Mouse (Mus musculus): ENCODE measurements around the gene Lmntd1.

DNA sequence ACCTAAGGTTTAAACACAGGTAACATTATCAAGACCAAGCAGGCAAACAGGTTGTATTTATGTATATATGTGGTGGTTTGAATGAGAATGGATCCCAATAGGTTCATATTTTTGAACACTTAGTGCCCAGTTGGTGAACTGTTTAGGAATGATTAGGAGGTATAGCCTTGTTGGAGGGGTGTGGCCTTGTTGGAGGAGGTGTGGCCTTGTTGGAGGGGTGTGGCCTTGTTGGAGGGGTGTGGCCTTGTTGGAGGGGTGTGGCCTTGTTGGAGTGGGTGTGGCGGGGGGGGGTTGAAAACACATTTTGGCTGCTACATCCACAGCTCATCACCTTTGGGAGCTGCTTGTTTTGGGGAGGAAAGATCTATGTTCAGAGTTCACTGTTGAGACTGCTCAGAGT lies 270.7 kb downstream of the Lmntd1 start:
- TF ChIP-seq USF1 (IDR thresholded peaks at IDR 0.05; ENCODE audit: low read depth, low read length) (no peak), MEF2A (IDR thresholded peaks at IDR 0.05; ENCODE audit: borderline replicate concordance, low read depth, low read length) (no peak), CTCF (conservative IDR thresholded peaks at IDR 0.05 in 1 of 2, IDR thresholded peaks at IDR 0.05 in 1 of 2; ENCODE audit: low read depth in 2 of 2, low read length in 2 of 2) (no peak), RAD21 (IDR thresholded peaks at IDR 0.05; ENCODE audit: low read depth, low read length) (no peak), POLR2A (IDR thresholded peaks at IDR 0.05; ENCODE audit: low read depth, low read length) (no peak), HCFC1 (IDR thresholded peaks at IDR 0.05; ENCODE audit: low read depth, low read length) (no peak), USF2 (conservative IDR thresholded peaks at IDR 0.05; ENCODE audit: low read depth, low read length) (no peak), IRF4 (IDR thresholded peaks at IDR 0.05; ENCODE audit: low read depth, low read length) (no peak)

All from CH12.LX (cell line).